Mouse (Mus musculus): ENCODE measurements at regions not wholly inside any gene's neighbourhood (a gene's known extent, or its start where the extent isn't known, plus 50 kb on each side); places are given as distances from the start of the nearest gene placed in this dataset.

- no peak for DNase-seq (ENCODE audit: low spot score in 2 of 2)
Observed at GRCm38 (mm10) chr17:14497086-14497485, 196.9 kb downstream of the Thbs2 start.

GRCm38 (mm10) chr17:14493751-14494320 is 200.2 kb downstream of the Thbs2 start:
- no peak for DNase-seq (ENCODE audit: low spot score in 2 of 2)

DNA sequence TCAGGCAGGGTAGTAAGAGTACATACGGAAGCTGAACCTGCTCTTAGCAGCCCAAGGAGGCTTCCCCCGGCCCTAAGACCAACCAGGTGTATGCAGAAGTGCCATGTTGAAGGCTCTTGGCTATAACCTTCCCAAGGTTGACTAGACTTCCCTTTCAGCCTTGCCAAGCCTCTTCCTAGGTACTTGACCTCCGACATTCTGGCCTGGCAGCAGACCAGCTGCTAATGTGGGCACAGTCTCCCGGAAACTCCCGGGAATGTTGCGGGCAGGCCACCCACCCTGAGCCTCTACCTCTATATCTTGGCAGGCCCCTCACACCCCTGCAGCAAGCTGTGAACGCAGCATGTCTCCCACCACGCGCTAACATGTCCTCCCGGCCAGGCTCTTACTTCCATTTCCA is 201.1 kb downstream of the Thbs2 start:
- no peak for DNase-seq (ENCODE audit: low spot score in 2 of 2)

- no peak for DNase-seq (ENCODE audit: low spot score in 2 of 2)
Observed at GRCm38 (mm10) chr17:14481746-14482145, 202.4 kb downstream of the Smoc2 start.

DNA sequence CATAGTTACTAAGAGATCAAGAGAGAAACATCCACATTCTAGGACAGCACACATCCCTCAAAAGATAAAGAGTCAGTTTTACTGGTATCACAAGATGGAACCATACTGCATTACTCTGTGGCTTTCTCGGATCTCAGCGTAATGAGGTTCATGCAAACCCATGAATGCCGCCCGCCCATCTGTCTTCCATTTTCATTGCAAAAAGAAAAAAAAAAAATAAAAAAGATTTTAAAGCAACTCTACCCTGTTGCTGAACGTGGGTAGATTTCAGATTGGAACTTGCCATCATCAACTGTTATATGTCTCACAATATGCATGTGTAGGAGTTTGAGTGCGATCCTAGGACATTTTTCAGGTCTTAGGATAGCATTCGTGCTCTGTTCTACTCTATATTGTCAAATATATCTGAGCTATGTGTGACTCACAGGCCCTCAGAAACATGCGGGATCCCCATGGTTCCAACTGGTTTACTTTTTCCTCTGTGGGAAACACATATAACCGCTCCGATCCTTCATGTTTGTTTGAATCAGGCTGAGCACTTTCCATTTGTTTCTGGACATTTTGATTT is 199.7 kb downstream of the Smoc2 start:
- DNase-seq (ENCODE audit: low spot score in 2 of 2): no peak

DNA sequence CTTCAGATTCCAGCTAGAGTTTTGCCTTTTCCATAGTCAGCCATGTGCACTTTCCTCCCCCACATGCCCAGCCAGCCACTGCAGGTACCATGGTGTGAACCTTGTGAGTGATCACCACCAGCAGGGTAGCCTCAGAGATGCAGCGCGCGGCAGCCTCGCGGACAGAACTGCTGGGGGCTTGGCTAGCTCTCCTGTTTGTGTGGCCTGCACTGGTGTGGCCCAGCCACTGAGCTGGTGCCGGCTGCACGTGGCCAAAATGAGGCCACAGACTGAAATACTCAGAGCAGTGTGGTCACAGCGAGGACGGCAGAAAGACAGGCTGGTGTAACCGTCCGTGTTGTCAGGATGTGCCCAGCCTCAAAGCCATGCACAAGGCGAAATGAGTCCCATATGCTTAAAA is 197.4 kb downstream of the Smoc2 start:
- DNase-seq (ENCODE audit: low spot score in 2 of 2): no peak

- no peak for DNase-seq (ENCODE audit: low spot score in 2 of 2)
Observed at GRCm38 (mm10) chr17:14475778-14476647, 196.7 kb downstream of the Smoc2 start.

- no peak for DNase-seq (ENCODE audit: low spot score in 2 of 2)
Observed at GRCm38 (mm10) chr17:14475277-14475676, 196.0 kb downstream of the Smoc2 start.

- DNase-seq (ENCODE audit: low spot score in 2 of 2): no peak
Observed at GRCm38 (mm10) chr17:14468754-14469488, 189.6 kb downstream of the Smoc2 start.

- DNase-seq (ENCODE audit: low spot score in 2 of 2): no peak
Observed at GRCm38 (mm10) chr17:14455251-14455743, 176.0 kb downstream of the Smoc2 start.

Measured in spleen, postnatal 36 days (tissue).